Mouse (Mus musculus) bone marrow, adult 2 months (tissue): ENCODE measurements at regions not wholly inside any gene's neighbourhood (a gene's known extent, or its start where the extent isn't known, plus 50 kb on each side); places are given as distances from the start of the nearest gene placed in this dataset.

Experiments
- CTCF ChIP-seq: fragments of 200-500 bp; IDR thresholded peaks from 2 replicates; pipeline ENCODE4 v1.5.1; 2011; ENCODE audit warnings: low read length, control low read depth; ENCODE audit not compliant: control insufficient read depth, insufficient read depth
- POLR2A ChIP-seq: fragments of 200-500 bp; IDR thresholded peaks from 2 replicates; pipeline ENCODE4 v1.6.1; 2011; ENCODE audit warnings: low read depth, mild to moderate bottlenecking, control low read depth, low read length, borderline replicate concordance; ENCODE audit not compliant: control insufficient read depth

- no peak for TF ChIP-seq POLR2A
- TF ChIP-seq CTCF, result no peak
These were observed 189.1 kb upstream of the P2ry1 start for GRCm38 (mm10) chr3:60813485-60813884.
